Mouse (Mus musculus) liver, adult 2 months (tissue): Measurements from ENCODE around the gene Adar. TPM values are rescaled to one million over a fixed set of nuclear protein-coding genes. Genes with fewer than 3 reads are reported as not detected.

ENCODE experiments used
- DNase-seq: peaks from one replicate; pipeline ENCODE4 v3.0.0-alpha.2; 2011; ENCODE audit warnings: low read depth, low spot score; ENCODE audit errors: extremely low read depth
- H3K27ac ChIP-seq: fragments of 200-500 bp; replicated peaks from 2 replicates; pipeline ENCODE4 v1.5.1; 2012; ENCODE audit warnings: low read depth, mild to moderate bottlenecking, control low read depth, inconsistent platforms, low read length; ENCODE audit not compliant: insufficient read depth
- H3K27me3 ChIP-seq: fragments of 200-500 bp; 2 replicates; pipeline ENCODE4 v1.6.1; 2012; ENCODE audit warnings: mild to moderate bottlenecking, moderate library complexity, low read length, inconsistent platforms; ENCODE audit not compliant: control insufficient read depth, insufficient read depth
- H3K36me3 ChIP-seq: fragments of 200-500 bp; 2 replicates; pipeline ENCODE4 v1.6.1; 2012; ENCODE audit warnings: low read length, inconsistent platforms; ENCODE audit not compliant: control insufficient read depth, insufficient read depth
- H3K4me1 ChIP-seq: fragments of 200-500 bp; 2 replicates; pipeline ENCODE4 v1.6.1; 2011; ENCODE audit warnings: low read length; ENCODE audit not compliant: control insufficient read depth, insufficient read depth
- H3K4me3 ChIP-seq: fragments of 200-500 bp; 2 replicates; pipeline ENCODE4 v1.5.1; 2011; ENCODE audit warnings: low read depth, mild to moderate bottlenecking, control low read depth, low read length, moderate library complexity; ENCODE audit not compliant: insufficient read depth
- H3K79me2 ChIP-seq: fragments of 200-500 bp; 2 replicates; pipeline ENCODE4 v1.6.1; 2012; ENCODE audit warnings: inconsistent platforms, mild to moderate bottlenecking, low read length, moderate library complexity; ENCODE audit not compliant: control insufficient read depth, insufficient read depth
- H3K9ac ChIP-seq: fragments of 200-500 bp; 2 replicates; pipeline ENCODE4 v1.6.1; 2012; ENCODE audit warnings: low read depth, mild to moderate bottlenecking, control low read depth, inconsistent platforms, low read length
- CTCF ChIP-seq: fragments of 200-500 bp; IDR thresholded peaks from 2 replicates; pipeline ENCODE4 v1.5.1; 2011; ENCODE audit warnings: low read depth, low read length, control low read depth
- POLR2A ChIP-seq: fragments of 200-500 bp; IDR thresholded peaks from 2 replicates; pipeline ENCODE4 v1.6.1; 2011; ENCODE audit warnings: low read length, control low read depth; ENCODE audit not compliant: insufficient read depth; ENCODE audit errors: extremely low read depth
- WGBS: fragments of 180-500 bp; shearing (Covaris S2); methylation state at CpG from one replicate; pipeline ENCODE4 v1.1.7; 2018; 5-methylcytosine and 5-hydroxymethylcytosine counted together
- polyA plus RNA-seq: library from polyadenylated mRNA; depleted of rRNA; stranded (reverse); fragments of >200 nt; gene quantifications from 2 replicates; pipeline ENCODE4 v1.2.3, GENCODE M21; 2012; rRNA removed
- total RNA-seq: library from RNA; depleted of rRNA; stranded (reverse); fragments of >200 nt; gene quantifications from 2 replicates; pipeline ENCODE4 v1.2.3, GENCODE M21; 2014; rRNA removed

The Adar gene
- 10.3 and 12.6 TPM in 2 replicates for total RNA-seq
- polyA plus RNA-seq, result 9.4 and 14.4 TPM in 2 replicates

GRCm38 (mm10) chr3:89714359-89715206 lies at the start of gene Adar:
TSS of gene Adar (plus strand) at chr3:89715022.
- no peaks in the 10 kb centered on the region for H3K79me2 ChIP-seq
- H3K4me1 ChIP-seq, result peaks cover 4% of the 10 kb centered on the region; the same call in 1 of the 2 replicates
- H3K27ac ChIP-seq, result no peak within 1 kb of the TSS
- TF ChIP-seq POLR2A, result no peak
- TF ChIP-seq CTCF, result peak; percentile 69; the same call in 1 of the 2 replicates
- no peaks in the 10 kb centered on the region for H3K36me3 ChIP-seq
- 4% methylated on average over 28 of the region's 28 CpGs for WGBS
- DNase-seq, result peak; percentile 48
- peak within 1 kb of the TSS; percentile 71 for H3K9ac ChIP-seq
- H3K27me3 ChIP-seq, result peaks cover 6% of the 10 kb centered on the region; the same call in 1 of the 2 replicates
- H3K4me3 ChIP-seq, result peak within 1 kb of the TSS; percentile 85

GRCm38 (mm10) chr3:89667131-89667530 lies 47.7 kb upstream of the Adar start:
- Histone ChIP-seq H3K27ac (no peak overlapping the region), H3K79me2 (no peaks in the 10 kb centered on the region), H3K4me3 (no peak overlapping the region), H3K4me1 (no peaks in the 10 kb centered on the region), H3K27me3 (no peaks in the 10 kb centered on the region), H3K36me3 (no peaks in the 10 kb centered on the region), H3K9ac (no peak overlapping the region)
- DNase-seq, result no peak
- 38% methylated on average over 11 of the region's 11 CpGs for WGBS
- TF ChIP-seq CTCF, result no peak
- no peak for TF ChIP-seq POLR2A

- H3K27me3 ChIP-seq, result no peaks in the 10 kb centered on the region
- WGBS, result 43% methylated on average over 6 of the region's 6 CpGs
- no peaks in the 10 kb centered on the region for H3K4me1 ChIP-seq
- H3K79me2 ChIP-seq, result no peaks in the 10 kb centered on the region
- no peak for DNase-seq
- H3K36me3 ChIP-seq, result no peaks in the 10 kb centered on the region
- H3K4me3 ChIP-seq, result no peak overlapping the region
- no peak overlapping the region for H3K27ac ChIP-seq
- H3K9ac ChIP-seq, result no peak overlapping the region
- no peak for TF ChIP-seq POLR2A
Observed at GRCm38 (mm10) chr3:89671334-89671733, 43.5 kb upstream of the Adar start.

- H3K27ac ChIP-seq, result no peak overlapping the region
- DNase-seq, result no peak
- H3K79me2 ChIP-seq, result no peaks in the 10 kb centered on the region
- no peaks in the 10 kb centered on the region for H3K36me3 ChIP-seq
- no peak overlapping the region for H3K4me3 ChIP-seq
- H3K9ac ChIP-seq, result no peak overlapping the region
- H3K4me1 ChIP-seq, result no peaks in the 10 kb centered on the region
- 73% methylated on average over 12 of the region's 12 CpGs for WGBS
- H3K27me3 ChIP-seq, result no peaks in the 10 kb centered on the region
- TF ChIP-seq POLR2A (no peak), CTCF (no peak)
Observed at GRCm38 (mm10) chr3:89672573-89673317, 42.1 kb upstream of the Adar start.

GRCm38 (mm10) chr3:89677617-89678016 lies 37.2 kb upstream of the Adar start:
- Histone ChIP-seq H3K4me3 (no peak overlapping the region), H3K4me1 (no peaks in the 10 kb centered on the region), H3K79me2 (no peaks in the 10 kb centered on the region), H3K36me3 (no peaks in the 10 kb centered on the region), H3K27me3 (no peaks in the 10 kb centered on the region), H3K27ac (no peak overlapping the region), H3K9ac (no peak overlapping the region)
- no peak for TF ChIP-seq POLR2A
- TF ChIP-seq CTCF, result no peak
- WGBS, result 75% methylated on average over 5 of the region's 5 CpGs
- DNase-seq, result no peak
